Mouse (Mus musculus): ENCODE results near the gene Foxk1.

- TF ChIP-seq TAL1 (IDR thresholded peaks at IDR 0.05; ENCODE audit: low read length) (no peak), GATA1 (IDR thresholded peaks at IDR 0.05; ENCODE audit: low read length) (no peak)
These were observed 46.8 kb downstream of the Foxk1 start for GRCm38 (mm10) chr5:142448076-142448475.

Measured in erythroblast, embryonic 14.5 days (primary cell).